In genomic region chr16:43708335-43709061, GRCm38 (mm10) we compare ENCODE assay signal across 11 mouse cellular contexts. TPM values are rescaled to one million over a fixed set of nuclear protein-coding genes. Genes with fewer than 3 reads are reported as not detected.
A peak's percentile ranks its signal among the peaks of the same experiment; 100 is the strongest.
DNase-seq lines count a peak whose midpoint lies in the region; ATAC-seq lines count a peak whose summit lies in the region.
"Had no signal": no experiment of that assay in that cellular context is flagged by ENCODE, and none has a peak within 500 bp of the region (broad histone marks: within the 10 kb centered on the region; RNA-seq: fewer than 3 reads in every experiment).

No protein-coding gene starts in this region.

- H3K9ac ChIP-seq in embryonic facial prominence, embryonic 12.5 days, result no peak overlapping the region
- no peak overlapping the region for H3K9ac ChIP-seq in lung, embryonic 16.5 days (ENCODE audit: low read length)
- no peak overlapping the region for H3K9ac ChIP-seq in hindbrain, embryonic 12.5 days
- no peak overlapping the region for H3K9ac ChIP-seq in neural tube, embryonic 15.5 days (replicated peaks)

- H3K27ac ChIP-seq in embryonic facial prominence, embryonic 12.5 days, result no peak overlapping the region
- H3K27ac ChIP-seq in embryonic facial prominence, embryonic 10.5 days (replicated peaks), result no peak overlapping the region
- H3K27ac ChIP-seq in lung, embryonic 16.5 days (ENCODE audit: low read length), result no peak overlapping the region
- H3K27ac ChIP-seq in hindbrain, embryonic 12.5 days, result peak overlapping the region; percentile 64
- peak overlapping the region; percentile 82 for H3K27ac ChIP-seq in neural tube, embryonic 15.5 days (replicated peaks)

- 64% methylated on average over 13 of the region's 13 CpGs for WGBS in embryonic facial prominence, embryonic 12.5 days
- WGBS in embryonic facial prominence, embryonic 10.5 days, result 79% methylated on average over 13 of the region's 13 CpGs
- WGBS in lung, embryonic 16.5 days, result 41% methylated on average over 13 of the region's 13 CpGs
- 59% methylated on average over 13 of the region's 13 CpGs for WGBS in hindbrain, embryonic 12.5 days
- WGBS in neural tube, embryonic 15.5 days, result 36% methylated on average over 13 of the region's 13 CpGs

- no peak overlapping the region for H3K4me3 ChIP-seq in embryonic facial prominence, embryonic 12.5 days
- no peak overlapping the region for H3K4me3 ChIP-seq in embryonic facial prominence, embryonic 10.5 days
- H3K4me3 ChIP-seq in lung, embryonic 16.5 days (ENCODE audit: low read length), result peak overlapping the region; percentile 4
- H3K4me3 ChIP-seq in hindbrain, embryonic 12.5 days, result no peak overlapping the region
- H3K4me3 ChIP-seq in neural tube, embryonic 15.5 days (replicated peaks), result peak overlapping the region; percentile 23

- no peaks in the 10 kb centered on the region for H3K36me3 ChIP-seq in embryonic facial prominence, embryonic 12.5 days
- no peaks in the 10 kb centered on the region for H3K36me3 ChIP-seq in embryonic facial prominence, embryonic 10.5 days (replicated peaks)
- no peaks in the 10 kb centered on the region for H3K36me3 ChIP-seq in lung, embryonic 16.5 days (ENCODE audit: control insufficient read depth, insufficient read depth, low read length)
- H3K36me3 ChIP-seq in hindbrain, embryonic 12.5 days, result no peaks in the 10 kb centered on the region
- no peaks in the 10 kb centered on the region for H3K36me3 ChIP-seq in neural tube, embryonic 15.5 days

- H3K4me2 ChIP-seq in embryonic facial prominence, embryonic 12.5 days (replicated peaks), result 0 out of 2 replicates have a peak overlapping the region, but pooled peaks have one; percentile 7
- peak overlapping the region; percentile 39 for H3K4me2 ChIP-seq in lung, embryonic 16.5 days (ENCODE audit: low read depth, low read length)
- peak overlapping the region; percentile 43 for H3K4me2 ChIP-seq in hindbrain, embryonic 12.5 days (replicated peaks)
- peak overlapping the region; percentile 52 for H3K4me2 ChIP-seq in neural tube, embryonic 15.5 days

- no peak for DNase-seq in embryonic facial prominence, embryonic 10.5 days (ENCODE audit: low spot score)
- no peak for DNase-seq in lung, postnatal 36 days
- no peak for DNase-seq in testis, postnatal 14 days (ENCODE audit: low spot score)
- no peak for DNase-seq in layer of hippocampus, adult 8-10 months (ENCODE audit: low spot score in 2 of 2)

- H3K9me3 ChIP-seq in embryonic facial prominence, embryonic 12.5 days, result no peaks in the 10 kb centered on the region
- H3K9me3 ChIP-seq in embryonic facial prominence, embryonic 10.5 days, result no peaks in the 10 kb centered on the region
- no peaks in the 10 kb centered on the region for H3K9me3 ChIP-seq in lung, embryonic 16.5 days (ENCODE audit: control insufficient read depth, low read length)
- no peaks in the 10 kb centered on the region for H3K9me3 ChIP-seq in hindbrain, embryonic 12.5 days (replicated peaks)
- H3K9me3 ChIP-seq in neural tube, embryonic 15.5 days (replicated peaks), result no peaks in the 10 kb centered on the region

- no peaks in the 10 kb centered on the region for H3K27me3 ChIP-seq in embryonic facial prominence, embryonic 12.5 days
- no peaks in the 10 kb centered on the region for H3K27me3 ChIP-seq in embryonic facial prominence, embryonic 10.5 days (replicated peaks; ENCODE audit: low read depth, poor library complexity, severe bottlenecking)
- no peaks in the 10 kb centered on the region for H3K27me3 ChIP-seq in lung, embryonic 16.5 days (ENCODE audit: control insufficient read depth, insufficient read depth, low read depth, low read length)
- H3K27me3 ChIP-seq in hindbrain, embryonic 12.5 days, result no peaks in the 10 kb centered on the region
- H3K27me3 ChIP-seq in neural tube, embryonic 15.5 days (replicated peaks), result no peaks in the 10 kb centered on the region

- ATAC-seq in embryonic facial prominence, embryonic 12.5 days (ENCODE audit: insufficient number of reproducible peaks, insufficient read depth, low FRiP score, low TSS enrichment), result no peak
- no peak for ATAC-seq in lung, embryonic 16.5 days (ENCODE audit: low read depth)
- peak; percentile 57 for ATAC-seq in hindbrain, embryonic 12.5 days (ENCODE audit: low FRiP score)
- ATAC-seq in neural tube, embryonic 15.5 days (ENCODE audit: low FRiP score), result peak; percentile 63

- no peaks in the 10 kb centered on the region for H3K4me1 ChIP-seq in embryonic facial prominence, embryonic 12.5 days
- H3K4me1 ChIP-seq in embryonic facial prominence, embryonic 10.5 days, result peaks cover 10% of the 10 kb centered on the region; the same call in 1 of the 2 replicates
- H3K4me1 ChIP-seq in lung, embryonic 16.5 days (replicated peaks; ENCODE audit: control insufficient read depth, insufficient read depth, low read length), result 0 out of 2 replicates have a peak, but pooled peaks cover 3% of the 10 kb centered on the region
- peaks cover 19% of the 10 kb centered on the region for H3K4me1 ChIP-seq in hindbrain, embryonic 12.5 days
- H3K4me1 ChIP-seq in neural tube, embryonic 15.5 days, result peaks cover 21% of the 10 kb centered on the region

RNA-seq across cellular contexts. Expression of gene Tigit, which starts 44.6 kb away (rescaled TPM):
- not detected in 2 replicates for polyA plus RNA-seq in embryonic facial prominence, embryonic 12.5 days (2016; fragmentation: Nextera tagmentation; extraction: Ambion mirVana)
- polyA plus RNA-seq in embryonic facial prominence, embryonic 10.5 days (2016; fragmentation: Nextera tagmentation; extraction: Ambion mirVana), result not detected in 2 replicates
- polyA plus RNA-seq in lung, embryonic 16.5 days (2015; fragmentation: Nextera tagmentation; extraction: Ambion mirVana), result not detected in 2 replicates
- not detected in 2 replicates for polyA plus RNA-seq in hindbrain, embryonic 12.5 days (2016; fragmentation: Nextera tagmentation; extraction: Ambion mirVana)
- polyA plus RNA-seq in neural tube, embryonic 15.5 days (2015; fragmentation: Nextera tagmentation; extraction: Ambion mirVana), result not detected in 2 replicates
- not detected for total RNA-seq in layer of hippocampus, adult 8-10 months (2022)
- total RNA-seq: common myeloid progenitor, adult 5-6 weeks; gastrocnemius, adult 8-10 months had no signal
- polyA plus RNA-seq: liver, embryonic 16.5 days had no signal

RNA-seq across cellular contexts. Expression of gene Drd3, which starts 45.3 kb away (rescaled TPM):
- not detected in 2 replicates for polyA plus RNA-seq in embryonic facial prominence, embryonic 12.5 days (2016; fragmentation: Nextera tagmentation; extraction: Ambion mirVana)
- not detected in 2 replicates for polyA plus RNA-seq in embryonic facial prominence, embryonic 10.5 days (2016; fragmentation: Nextera tagmentation; extraction: Ambion mirVana)
- polyA plus RNA-seq in lung, embryonic 16.5 days (2015; fragmentation: Nextera tagmentation; extraction: Ambion mirVana), result 0.14 TPM in 1 of 2 replicates, not detected in the other
- polyA plus RNA-seq in hindbrain, embryonic 12.5 days (2016; fragmentation: Nextera tagmentation; extraction: Ambion mirVana), result not detected in 2 replicates
- not detected in 2 replicates for polyA plus RNA-seq in neural tube, embryonic 15.5 days (2015; fragmentation: Nextera tagmentation; extraction: Ambion mirVana)
- total RNA-seq in layer of hippocampus, adult 8-10 months (2022), result under 1 TPM in 1 of 4 experiments, not detected in 3; 0.23 TPM
- total RNA-seq: common myeloid progenitor, adult 5-6 weeks; gastrocnemius, adult 8-10 months had no signal
- polyA plus RNA-seq: liver, embryonic 16.5 days had no signal

Comparison
In these comparisons a context has a peak if more than half of its experiments do, and no peak if none do; other contexts are left out.
1. ATAC-seq: peak in hindbrain, embryonic 12.5 days (single experiment) and neural tube, embryonic 15.5 days (single experiment); none in embryonic facial prominence, embryonic 12.5 days (single experiment) and lung, embryonic 16.5 days (single experiment).
2. H3K27ac ChIP-seq: peak in hindbrain, embryonic 12.5 days (single experiment) and neural tube, embryonic 15.5 days (single experiment); none in embryonic facial prominence, embryonic 12.5 days (single experiment), embryonic facial prominence, embryonic 10.5 days (single experiment) and lung, embryonic 16.5 days (single experiment).
3. H3K4me3 ChIP-seq: peak in lung, embryonic 16.5 days (single experiment) and neural tube, embryonic 15.5 days (single experiment); none in embryonic facial prominence, embryonic 12.5 days (single experiment), embryonic facial prominence, embryonic 10.5 days (single experiment) and hindbrain, embryonic 12.5 days (single experiment).
4. Peak in every context shown above with its lines, with median percentiles within 50 percentile points of each other: H3K4me2 ChIP-seq.